Mouse (Mus musculus): Measurements from ENCODE around the gene Elmo1. TPM values are rescaled to one million over a fixed set of nuclear protein-coding genes. Genes with fewer than 3 reads are reported as not detected.

The Elmo1 gene
- polyA plus RNA-seq, 1 experiment: 60.3 TPM

GRCm38 (mm10) chr13:20501923-20502322 lies 411.5 kb downstream of the Elmo1 start:
- DNase-seq (ENCODE audit: extremely low spot score in 1 of 2, low spot score in 1 of 2): no peak

- no peak for DNase-seq (ENCODE audit: extremely low spot score in 1 of 2, low spot score in 1 of 2)
Observed at GRCm38 (mm10) chr13:20503371-20503770, 413.0 kb downstream of the Elmo1 start.

- no peak for DNase-seq (ENCODE audit: extremely low spot score in 1 of 2, low spot score in 1 of 2)
Observed at GRCm38 (mm10) chr13:20507381-20508129, 417.2 kb downstream of the Elmo1 start.

DNA sequence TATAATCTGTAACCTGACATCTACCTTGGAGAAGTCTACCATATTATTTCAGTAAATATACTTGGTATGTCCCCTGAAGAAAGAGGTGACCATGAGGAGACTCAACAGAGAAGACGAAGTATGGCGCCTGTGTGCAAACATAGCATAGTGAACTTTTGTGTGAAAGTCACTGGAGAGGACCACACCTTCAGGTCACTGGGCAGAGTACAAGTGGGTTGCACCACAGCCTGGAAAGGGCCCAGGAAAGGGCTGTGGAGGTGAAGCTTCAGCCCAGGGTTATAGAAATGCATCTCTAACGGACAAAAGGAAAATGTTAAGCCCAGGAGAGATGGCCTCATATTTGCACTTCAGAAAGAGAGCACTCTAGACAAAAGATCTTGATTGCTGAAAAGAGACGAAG lies 420.6 kb downstream of the Elmo1 start:
- DNase-seq (ENCODE audit: extremely low spot score in 1 of 2, low spot score in 1 of 2): no peak

DNA sequence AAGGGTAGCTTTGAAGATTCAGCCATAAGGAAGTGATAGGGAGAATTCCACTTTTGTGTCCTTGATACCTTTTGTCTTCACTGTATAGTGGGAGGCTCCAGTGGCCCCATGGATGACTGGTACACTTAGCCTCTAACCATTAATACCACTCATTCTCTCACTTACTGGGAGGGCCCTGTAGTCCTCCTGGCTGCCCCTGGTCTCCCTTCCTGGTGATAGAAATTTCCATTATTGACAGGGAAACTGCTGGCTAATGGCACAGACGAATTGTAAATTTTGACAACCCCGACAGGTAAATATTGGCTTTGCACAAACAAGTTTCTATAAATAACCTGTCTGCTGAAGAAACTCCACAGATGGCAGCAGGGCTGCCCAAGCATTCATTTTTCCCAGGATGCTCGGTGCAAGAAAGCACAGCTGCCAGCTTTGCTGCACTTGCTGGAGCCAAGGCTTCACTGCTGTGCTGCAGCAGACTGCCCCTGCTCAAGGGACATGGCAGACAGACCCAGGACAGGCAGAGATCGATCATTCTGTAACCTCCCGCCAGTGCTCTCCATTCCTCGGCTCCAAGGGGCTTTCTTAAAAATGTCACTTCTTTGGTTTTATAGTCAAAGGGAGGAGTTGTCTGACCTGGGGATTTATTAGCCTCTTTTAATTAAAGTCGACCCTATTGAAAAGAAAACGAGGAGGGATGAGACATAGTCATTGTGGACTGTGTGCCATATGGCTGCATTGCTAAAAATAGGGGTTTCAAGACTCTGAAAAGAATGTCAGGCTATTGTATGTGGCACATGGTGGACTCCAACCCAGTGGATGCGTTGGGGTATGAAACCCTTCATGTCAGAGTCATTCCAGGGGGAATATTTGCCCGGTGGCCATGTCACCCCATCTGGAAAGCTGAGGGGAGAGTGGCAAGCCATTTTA lies 422.2 kb downstream of the Elmo1 start:
- DNase-seq (ENCODE audit: extremely low spot score in 1 of 2, low spot score in 1 of 2): no peak

DNA sequence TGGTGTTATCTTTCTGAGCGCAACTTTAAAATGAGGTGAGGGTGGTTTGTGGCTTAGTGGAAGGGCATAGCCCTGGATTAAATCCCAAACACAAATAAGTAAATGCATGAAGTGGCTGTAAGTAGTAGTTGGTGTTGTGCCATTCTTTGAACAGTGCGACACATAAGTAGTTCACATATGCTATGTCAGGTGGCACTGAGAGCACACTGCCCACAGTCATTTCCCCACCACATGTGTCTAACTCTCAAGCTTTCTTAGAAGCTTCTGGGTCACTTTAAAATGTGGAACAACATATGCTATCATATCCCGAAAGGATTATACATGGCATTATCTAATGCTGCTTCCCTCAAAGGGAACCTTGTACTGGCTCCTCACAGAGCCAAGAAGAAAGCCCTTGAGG lies 424.3 kb downstream of the Elmo1 start:
- no peak for DNase-seq (ENCODE audit: extremely low spot score in 1 of 2, low spot score in 1 of 2)

DNA sequence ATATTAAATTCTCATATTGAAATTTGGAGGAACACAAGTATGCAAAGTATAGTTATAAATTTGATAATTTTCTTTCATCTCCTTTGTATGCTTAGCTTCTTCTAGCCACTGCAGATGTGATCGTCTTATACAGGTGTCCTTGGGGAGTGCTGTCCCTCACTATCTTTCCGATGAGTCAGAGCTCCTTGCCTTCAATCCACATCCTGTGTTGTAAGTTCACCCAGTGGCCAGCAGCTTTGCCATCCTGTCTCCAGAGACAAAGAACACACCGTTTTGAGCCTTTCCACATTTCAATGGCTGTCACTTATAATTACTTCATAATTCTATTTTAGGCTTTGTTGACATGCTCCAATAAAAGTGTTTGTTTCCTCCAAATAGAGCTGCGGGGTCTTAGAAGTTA lies 425.7 kb downstream of the Elmo1 start:
- DNase-seq (ENCODE audit: extremely low spot score in 1 of 2, low spot score in 1 of 2): no peak

DNA sequence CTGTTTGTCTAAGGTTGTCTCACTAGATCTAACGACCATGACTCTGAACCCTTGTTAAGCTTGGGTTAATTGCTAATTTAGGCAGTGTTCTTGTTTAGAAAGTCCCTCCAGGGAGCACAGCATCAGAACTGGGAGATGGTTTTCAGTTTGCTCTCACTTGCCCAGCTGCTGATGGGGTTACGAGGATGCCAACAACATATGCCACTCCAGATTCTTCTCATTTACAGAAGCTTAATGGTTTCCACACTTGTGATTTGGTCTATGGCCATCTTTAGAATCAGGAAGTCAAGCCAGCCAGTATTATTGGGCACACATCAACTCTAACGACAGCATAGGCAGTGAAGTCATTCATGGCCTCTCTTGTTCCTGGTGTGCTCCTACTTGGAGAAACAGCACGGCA lies 427.3 kb downstream of the Elmo1 start:
- no peak for DNase-seq (ENCODE audit: extremely low spot score in 1 of 2, low spot score in 1 of 2)

DNA sequence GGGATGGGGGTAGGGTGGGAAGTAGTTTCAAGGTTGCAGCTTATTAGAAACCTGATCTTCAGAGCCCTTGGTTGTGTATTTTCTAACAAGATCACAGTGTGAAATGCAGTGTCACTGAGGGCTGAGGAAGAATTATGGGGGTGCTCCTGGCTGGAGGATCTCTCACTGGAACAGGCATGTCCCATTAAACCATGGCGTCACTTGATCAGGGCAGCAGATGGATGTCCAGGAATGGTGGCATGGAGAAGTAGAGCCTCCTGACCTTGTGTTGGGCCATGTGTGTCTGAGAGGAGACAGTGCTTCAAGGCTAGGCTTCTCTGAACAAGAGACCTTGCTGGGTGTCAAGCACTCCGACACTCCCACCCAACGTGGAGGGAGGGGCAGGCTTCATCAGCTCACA lies 431.1 kb downstream of the Elmo1 start:
- DNase-seq (ENCODE audit: extremely low spot score in 1 of 2, low spot score in 1 of 2): no peak

- DNase-seq (ENCODE audit: extremely low spot score in 1 of 2, low spot score in 1 of 2): no peak
Observed at GRCm38 (mm10) chr13:20523671-20524070, 433.3 kb downstream of the Elmo1 start.

DNA sequence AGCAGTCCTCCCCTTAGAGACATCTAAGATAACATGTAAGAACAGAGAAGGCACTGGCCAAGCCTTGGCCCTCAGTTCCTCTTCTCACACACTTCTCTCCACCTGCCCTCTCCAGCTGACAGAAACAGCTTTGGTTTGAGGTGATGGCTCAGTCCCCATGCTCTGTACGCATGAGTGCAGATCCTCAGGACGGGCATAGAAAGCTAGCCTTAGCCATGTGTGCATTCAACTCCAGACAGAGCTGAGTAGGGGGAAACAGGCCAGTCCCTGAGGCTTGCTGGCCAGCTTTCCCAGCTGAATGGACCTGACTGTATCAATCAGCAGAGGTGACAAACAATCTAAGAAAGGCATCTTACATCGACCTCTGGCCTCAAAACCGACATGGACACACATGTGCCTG lies 435.4 kb downstream of the Elmo1 start:
- no peak for DNase-seq (ENCODE audit: extremely low spot score in 1 of 2, low spot score in 1 of 2)

DNA sequence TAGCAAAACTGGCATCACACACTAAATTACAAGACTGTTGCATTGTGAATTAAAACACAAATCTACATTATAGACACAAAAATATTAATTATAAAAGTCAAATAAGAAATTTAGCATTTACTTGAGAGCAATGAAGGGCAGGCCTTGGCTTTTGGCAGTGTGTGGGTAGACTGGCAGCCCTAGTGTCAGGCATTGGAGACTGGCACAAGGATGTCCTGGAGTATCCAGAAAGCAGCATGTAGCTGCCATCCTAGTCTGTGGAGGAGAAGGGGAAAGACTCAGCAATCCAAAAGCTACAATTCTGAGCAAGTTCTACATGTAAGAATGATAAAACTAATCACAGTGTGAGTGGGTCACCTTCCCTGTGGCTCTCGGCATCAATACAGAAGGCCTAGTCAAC lies 446.7 kb downstream of the Elmo1 start:
- no peak for DNase-seq (ENCODE audit: extremely low spot score in 1 of 2, low spot score in 1 of 2)

DNA sequence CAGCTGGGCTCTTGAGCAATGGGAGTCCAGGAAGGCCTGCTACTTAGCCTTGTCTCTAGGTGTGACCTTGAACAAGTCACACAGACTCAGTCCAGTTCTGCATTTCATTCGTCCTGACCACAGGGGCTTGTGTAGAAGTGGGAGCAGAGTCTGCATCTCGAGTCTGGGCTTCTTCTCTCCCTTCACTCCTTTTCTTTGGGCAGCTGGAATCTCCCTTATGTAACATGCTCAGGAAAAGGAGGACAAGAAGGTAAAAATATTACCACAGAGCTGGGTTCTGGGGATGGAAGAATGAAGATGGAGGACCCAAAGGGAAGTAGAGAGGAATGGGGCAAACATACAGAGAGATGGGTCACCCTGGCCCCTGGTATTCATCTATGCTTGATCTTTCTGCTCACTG lies 447.1 kb downstream of the Elmo1 start:
- no peak for DNase-seq (ENCODE audit: extremely low spot score in 1 of 2, low spot score in 1 of 2)

DNA sequence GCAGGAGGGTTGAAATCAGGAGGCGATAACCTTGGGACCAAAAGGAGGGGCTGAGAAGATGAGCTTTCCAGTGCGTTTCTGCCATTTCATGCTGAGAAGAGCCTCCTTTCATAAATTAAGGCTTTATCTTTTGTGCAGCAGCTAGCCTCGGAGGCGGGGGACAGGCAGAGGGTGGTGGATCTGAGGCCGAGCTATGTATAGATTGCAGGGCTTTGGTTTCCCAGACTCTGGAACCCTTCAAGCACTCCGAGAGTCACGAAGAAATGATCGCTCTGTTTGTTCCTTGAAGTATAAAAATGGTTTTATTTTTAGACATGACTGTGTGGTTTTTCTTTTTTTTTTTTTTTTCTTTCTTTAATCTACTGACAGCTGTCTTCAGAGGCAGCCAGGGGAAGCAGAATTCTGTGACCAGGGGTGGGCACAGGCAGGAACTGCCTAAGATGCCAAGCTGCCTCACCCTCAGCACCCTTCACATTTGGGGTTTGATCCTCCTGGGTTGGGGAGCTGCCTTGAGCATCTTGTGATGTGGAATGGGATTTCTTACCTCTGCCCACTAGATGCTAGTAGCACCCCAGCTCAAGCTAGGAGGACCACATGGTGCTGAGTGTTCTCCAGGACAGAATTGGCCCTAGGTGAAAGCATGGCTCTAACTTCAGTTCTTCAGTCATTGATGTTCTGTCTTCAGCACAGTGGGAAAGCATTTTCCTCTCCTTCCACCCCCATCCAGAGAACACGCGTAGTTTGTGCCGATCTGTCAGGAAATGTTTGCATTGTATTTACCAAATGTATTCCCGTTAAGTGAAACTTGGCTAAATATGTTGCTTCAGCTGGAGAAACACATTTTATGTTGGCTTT lies 448.0 kb downstream of the Elmo1 start:
- DNase-seq (ENCODE audit: extremely low spot score in 1 of 2, low spot score in 1 of 2): peak; percentile 74 to 76

- DNase-seq (ENCODE audit: extremely low spot score in 1 of 2, low spot score in 1 of 2): no peak
Observed at GRCm38 (mm10) chr13:20539631-20540030, 449.2 kb downstream of the Elmo1 start.

DNA sequence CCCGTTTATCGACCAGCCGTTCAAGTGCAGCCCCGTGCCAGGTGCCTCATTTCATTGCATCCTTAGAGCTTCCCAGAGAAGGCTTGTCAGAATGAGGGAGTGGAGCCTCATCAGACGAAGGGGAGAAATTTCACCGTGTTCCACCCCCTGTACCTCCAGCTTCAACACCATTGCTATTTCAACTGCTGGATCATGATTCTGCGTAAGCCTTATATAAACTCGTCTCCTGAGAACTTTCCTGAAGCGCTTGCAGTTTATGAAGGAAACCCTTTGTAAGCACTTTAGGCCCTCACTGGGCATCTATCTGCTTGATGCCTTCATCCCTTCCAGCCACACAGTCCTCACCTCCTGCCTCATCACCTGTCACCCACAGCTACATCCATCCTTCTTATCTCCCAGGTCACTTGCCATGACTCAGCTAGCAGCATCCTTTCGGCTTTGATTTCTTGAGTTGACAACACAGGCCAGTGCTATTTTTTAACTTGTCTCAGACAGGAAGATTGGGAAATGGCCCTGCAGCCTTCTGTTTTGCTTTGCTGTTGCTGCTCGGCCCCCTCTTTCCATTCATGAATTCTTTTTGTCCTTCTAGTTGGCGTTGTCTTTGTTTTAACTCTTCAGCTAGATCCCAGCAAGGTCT lies 456.3 kb downstream of the Elmo1 start:
- no peak for DNase-seq (ENCODE audit: extremely low spot score in 1 of 2, low spot score in 1 of 2)

DNA sequence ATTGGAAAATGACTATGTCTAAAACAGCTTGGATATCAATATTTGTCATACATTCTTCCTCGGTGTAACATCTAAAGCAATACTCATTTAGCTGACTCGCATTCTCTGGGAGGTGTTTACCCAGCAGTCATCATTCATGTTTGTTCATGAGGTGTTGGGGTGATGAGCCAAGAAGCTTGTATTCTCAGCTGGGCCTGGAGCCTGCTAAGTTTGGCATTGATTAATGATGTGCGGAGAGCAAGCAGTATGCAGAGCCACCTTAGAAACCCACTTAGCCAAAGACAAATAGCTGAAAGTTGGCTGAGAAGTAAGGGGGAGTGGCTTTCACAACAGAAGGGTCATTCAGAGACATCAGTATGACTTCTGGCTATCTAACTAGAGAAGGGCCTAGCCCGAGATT lies 459.6 kb downstream of the Elmo1 start:
- DNase-seq (ENCODE audit: extremely low spot score in 1 of 2, low spot score in 1 of 2): no peak

- no peak for DNase-seq (ENCODE audit: extremely low spot score in 1 of 2, low spot score in 1 of 2)
Observed at GRCm38 (mm10) chr13:20551559-20551958, 461.2 kb downstream of the Elmo1 start.

DNA sequence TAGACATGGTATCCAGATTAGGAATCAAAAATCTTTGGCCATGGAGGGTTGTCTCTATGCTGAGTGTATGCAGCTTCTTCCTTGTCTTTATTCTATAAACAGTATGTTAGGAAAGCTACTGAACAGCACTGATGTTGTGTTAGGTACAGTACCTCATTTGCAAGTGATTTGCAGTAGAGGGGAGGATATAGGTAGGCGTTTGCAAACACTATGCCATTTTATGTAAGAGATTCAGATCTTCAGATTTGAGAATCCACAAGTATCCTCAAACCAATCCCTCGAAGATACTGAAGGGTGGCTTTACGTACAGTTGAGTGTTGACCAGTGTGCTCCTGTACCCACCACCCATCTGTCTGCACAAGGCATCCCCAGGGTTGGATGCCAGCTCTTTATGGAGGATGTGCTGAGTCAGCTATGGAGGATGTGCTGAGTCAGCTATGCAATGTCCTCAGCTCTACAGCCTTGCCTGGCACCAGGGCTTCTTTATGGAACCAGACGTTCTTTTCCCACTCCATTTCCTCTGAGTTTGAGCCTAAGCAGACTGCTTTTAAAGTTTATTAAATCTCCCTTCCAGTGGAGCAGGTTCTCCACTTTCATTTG lies 465.6 kb downstream of the Elmo1 start:
- DNase-seq (ENCODE audit: extremely low spot score in 1 of 2, low spot score in 1 of 2): peak in 1 of 2 experiments; percentile 40

DNA sequence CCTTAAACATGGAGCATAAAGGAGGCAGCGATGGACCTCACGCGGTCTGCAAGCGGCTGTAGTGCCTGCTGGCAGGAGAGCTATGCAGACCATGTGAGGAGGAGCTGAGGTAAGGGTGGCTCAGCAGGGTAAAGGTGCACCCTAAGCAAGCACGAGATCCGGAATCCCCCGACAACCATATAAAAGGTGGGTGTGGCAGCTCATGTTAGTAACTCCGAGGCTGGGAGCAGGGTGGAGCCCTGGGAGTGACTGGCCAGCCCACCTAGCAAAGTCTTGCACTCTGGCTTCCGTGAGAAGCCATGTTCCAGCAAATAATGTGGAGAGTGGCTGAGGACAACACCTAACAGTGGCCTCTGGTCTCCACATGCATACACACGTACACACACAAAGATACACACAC lies 466.3 kb downstream of the Elmo1 start:
- DNase-seq (ENCODE audit: extremely low spot score in 1 of 2, low spot score in 1 of 2): no peak
